Mouse (Mus musculus): ENCODE results near the gene Zfhx3.

DNA sequence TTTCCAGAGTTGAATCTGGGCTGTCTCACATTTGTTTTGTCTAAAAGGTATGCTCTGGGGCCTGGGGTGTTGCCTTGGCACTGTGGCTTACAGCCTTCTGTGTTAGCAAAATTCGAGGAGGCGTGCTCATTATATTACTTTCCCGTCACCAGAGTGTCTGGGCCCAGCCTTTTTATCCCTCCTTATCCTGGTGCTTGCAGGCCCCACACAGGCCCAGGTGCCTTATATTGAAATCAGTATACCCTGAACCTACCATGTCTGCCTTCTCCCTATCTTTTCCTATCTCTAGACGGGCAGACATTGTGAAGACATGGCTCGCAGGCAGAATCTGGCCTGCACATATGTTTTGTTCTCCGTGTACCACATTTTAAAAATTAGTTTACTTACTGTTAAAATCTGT, 797.1 kb downstream of the Zfhx3 start:
- TF ChIP-seq POLR2A (IDR thresholded peaks at IDR 0.05; ENCODE audit: borderline replicate concordance, control insufficient read depth, low read depth, low read length), result no peak
- TF ChIP-seq CTCF (IDR thresholded peaks at IDR 0.05; ENCODE audit: control insufficient read depth, insufficient read depth, low read length), result no peak
